Mouse (Mus musculus): ENCODE measurements around the gene Rps12. TPM values are rescaled to one million over a fixed set of nuclear protein-coding genes. Genes with fewer than 3 reads are reported as not detected.
A peak's percentile ranks its signal among the peaks of the same experiment; 100 is the strongest.
"Not testable (repeated sequence)": the region's sequence is repeated elsewhere in the genome, so short reads cannot be mapped to it uniquely, and the experiment has no call there.

Gene Rps12
- polyA plus RNA-seq, 1 experiment from 2014 or later = 83.7 TPM

GRCm38 (mm10) chr10:23788056-23788600 lies 1.1 kb upstream of the Rps12 start:
- Histone ChIP-seq H3K27ac (ENCODE audit: low read length) (peak overlapping the region; percentile 74; the same call in 1 of the 2 replicates), H3K9me3 (replicated peaks; ENCODE audit: control insufficient read depth, low read length, poor library complexity, severe bottlenecking) (no peaks in the 10 kb centered on the region), H3K27me3 (ENCODE audit: control insufficient read depth, insufficient read depth, low read depth, low read length) (no peaks in the 10 kb centered on the region), H3K36me3 (ENCODE audit: control insufficient read depth, insufficient read depth, low read length) (peaks cover 7% of the 10 kb centered on the region), H3K4me1 (ENCODE audit: control insufficient read depth, insufficient read depth, low read length) (peaks cover 20% of the 10 kb centered on the region), H3K9ac (ENCODE audit: low read depth, low read length) (peak overlapping the region; percentile 73), H3K4me3 (ENCODE audit: low read depth, low read length) (peak overlapping the region; percentile 84), H3K4me2 (ENCODE audit: low read length) (peak overlapping the region; percentile 89)
- no peak for ATAC-seq
- WGBS = 14% methylated on average over 8 of the region's 8 CpGs

- Histone ChIP-seq H3K9ac (ENCODE audit: low read depth, low read length) (peak overlapping the region; percentile 91), H3K27ac (ENCODE audit: low read length) (peak overlapping the region; percentile 70), H3K4me3 (ENCODE audit: low read depth, low read length) (peak overlapping the region; percentile 84), H3K4me2 (ENCODE audit: low read length) (peak overlapping the region; percentile 98), H3K4me1 (ENCODE audit: control insufficient read depth, insufficient read depth, low read length) (peaks cover 20% of the 10 kb centered on the region)
- ATAC-seq = peak; percentile 69
- not testable (repeated sequence) for H3K27me3 ChIP-seq (ENCODE audit: control insufficient read depth, insufficient read depth, low read depth, low read length); H3K9me3 ChIP-seq (replicated peaks; ENCODE audit: control insufficient read depth, low read length, poor library complexity, severe bottlenecking); H3K36me3 ChIP-seq (ENCODE audit: control insufficient read depth, insufficient read depth, low read length)
- under 1% methylated on average over 23 of the region's 23 CpGs for WGBS
These were observed 440 bp downstream of the Rps12 start for GRCm38 (mm10) chr10:23786631-23787038.

DNA sequence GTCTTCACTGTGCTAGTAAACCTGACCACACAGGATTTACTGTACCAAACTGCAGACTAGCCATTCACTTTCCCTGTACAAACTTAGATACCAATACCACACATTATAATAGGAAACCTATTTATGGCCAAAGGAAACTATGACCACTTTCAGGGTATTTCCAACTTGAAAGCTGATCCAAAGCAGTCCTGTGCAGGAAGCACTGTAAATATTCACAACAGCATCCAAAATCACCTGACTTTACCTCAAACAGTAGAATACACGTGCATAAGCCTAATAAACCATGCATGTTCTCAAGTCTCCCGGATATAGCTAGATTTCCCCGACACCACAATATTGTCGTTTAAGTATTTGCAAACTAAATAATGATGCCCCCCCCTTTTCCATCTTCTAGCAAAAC lies 1.0 kb downstream of the Rps12 start:
- 2% methylated on average over 4 of the region's 4 CpGs for WGBS

DNA sequence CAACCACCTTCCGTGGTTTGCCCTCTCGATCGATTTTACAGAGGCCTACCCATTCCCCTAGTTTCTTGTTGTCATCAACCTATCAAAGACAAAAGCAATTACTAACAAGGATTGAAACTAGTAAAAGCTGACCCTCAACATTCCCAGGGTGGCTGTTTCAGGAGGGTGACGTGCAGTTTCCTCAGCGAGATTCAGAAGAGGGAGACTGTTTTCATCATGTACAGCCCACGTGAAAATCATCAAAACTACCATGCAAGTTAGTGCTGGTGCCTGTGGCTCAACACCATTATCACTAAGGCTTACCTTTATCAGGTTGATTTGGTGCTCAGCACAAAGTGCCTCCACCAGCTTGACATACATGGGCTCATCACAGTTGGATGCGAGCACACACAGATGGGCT lies 1.5 kb downstream of the Rps12 start:
- H3K4me3 ChIP-seq (ENCODE audit: low read depth, low read length) = peak overlapping the region; percentile 84; the same call in 1 of the 2 replicates
- not testable (repeated sequence) for H3K27me3 ChIP-seq (ENCODE audit: control insufficient read depth, insufficient read depth, low read depth, low read length); H3K9me3 ChIP-seq (replicated peaks; ENCODE audit: control insufficient read depth, low read length, poor library complexity, severe bottlenecking); H3K27ac ChIP-seq (ENCODE audit: low read length); H3K36me3 ChIP-seq (ENCODE audit: control insufficient read depth, insufficient read depth, low read length); ATAC-seq
- 51% methylated on average over 7 of the region's 7 CpGs for WGBS
- H3K9ac ChIP-seq (ENCODE audit: low read depth, low read length) = peak overlapping the region; percentile 91; the same call in 1 of the 2 replicates
- peak overlapping the region; percentile 98 for H3K4me2 ChIP-seq (ENCODE audit: low read length)
- peaks cover 20% of the 10 kb centered on the region for H3K4me1 ChIP-seq (ENCODE audit: control insufficient read depth, insufficient read depth, low read length)

More for the DNA sequence above, 1.0 kb downstream of the Rps12 start:
- H3K9ac ChIP-seq (ENCODE audit: low read depth, low read length) = peak overlapping the region; percentile 91
- H3K4me1 ChIP-seq (ENCODE audit: control insufficient read depth, insufficient read depth, low read length) = peaks cover 20% of the 10 kb centered on the region
- peaks cover 7% of the 10 kb centered on the region for H3K36me3 ChIP-seq (ENCODE audit: control insufficient read depth, insufficient read depth, low read length)
- peak overlapping the region; percentile 84 for H3K4me3 ChIP-seq (ENCODE audit: low read depth, low read length)
- no peak for ATAC-seq
- H3K4me2 ChIP-seq (ENCODE audit: low read length) = peak overlapping the region; percentile 98
- no peak overlapping the region for H3K27ac ChIP-seq (ENCODE audit: low read length)
- no peaks in the 10 kb centered on the region for H3K9me3 ChIP-seq (replicated peaks; ENCODE audit: control insufficient read depth, low read length, poor library complexity, severe bottlenecking)
- no peaks in the 10 kb centered on the region for H3K27me3 ChIP-seq (ENCODE audit: control insufficient read depth, insufficient read depth, low read depth, low read length)

DNA sequence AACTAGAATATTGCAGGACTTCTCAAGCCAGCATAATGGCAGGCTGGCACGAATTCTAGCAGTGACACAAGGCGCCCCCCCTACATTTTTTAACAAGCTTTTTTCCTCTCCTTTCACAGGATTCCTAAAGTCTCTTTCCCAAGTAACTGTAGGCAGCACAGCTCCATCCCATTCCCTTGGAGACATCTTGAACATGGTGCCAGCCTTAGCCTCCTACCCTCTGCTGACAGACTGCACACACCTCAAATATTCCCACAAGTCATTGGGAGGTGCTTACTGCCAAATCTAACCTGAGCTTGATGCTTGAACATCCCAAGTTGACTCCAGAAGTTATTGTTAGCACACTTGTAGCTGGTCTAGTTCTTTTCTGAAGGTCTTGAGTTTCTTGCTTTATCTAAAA lies 3.0 kb downstream of the Rps12 start:
- Histone ChIP-seq H3K4me3 (ENCODE audit: low read depth, low read length) (no peak overlapping the region), H3K4me2 (ENCODE audit: low read length) (no peak overlapping the region), H3K27me3 (ENCODE audit: control insufficient read depth, insufficient read depth, low read depth, low read length) (no peaks in the 10 kb centered on the region), H3K9me3 (replicated peaks; ENCODE audit: control insufficient read depth, low read length, poor library complexity, severe bottlenecking) (no peaks in the 10 kb centered on the region), H3K4me1 (ENCODE audit: control insufficient read depth, insufficient read depth, low read length) (peaks cover 20% of the 10 kb centered on the region), H3K9ac (ENCODE audit: low read depth, low read length) (no peak overlapping the region), H3K27ac (ENCODE audit: low read length) (no peak overlapping the region), H3K36me3 (ENCODE audit: control insufficient read depth, insufficient read depth, low read length) (peaks cover 7% of the 10 kb centered on the region)
- WGBS = 31% methylated on average over 2 of the region's 2 CpGs
- no peak for ATAC-seq

GRCm38 (mm10) chr10:23783493-23783884 lies 3.6 kb downstream of the Rps12 start:
- Histone ChIP-seq H3K4me2 (ENCODE audit: low read length) (no peak overlapping the region), H3K27me3 (ENCODE audit: control insufficient read depth, insufficient read depth, low read depth, low read length) (no peaks in the 10 kb centered on the region), H3K27ac (ENCODE audit: low read length) (no peak overlapping the region), H3K9me3 (replicated peaks; ENCODE audit: control insufficient read depth, low read length, poor library complexity, severe bottlenecking) (no peaks in the 10 kb centered on the region), H3K4me1 (ENCODE audit: control insufficient read depth, insufficient read depth, low read length) (peaks cover 20% of the 10 kb centered on the region), H3K36me3 (ENCODE audit: control insufficient read depth, insufficient read depth, low read length) (peaks cover 7% of the 10 kb centered on the region), H3K4me3 (ENCODE audit: low read depth, low read length) (no peak overlapping the region), H3K9ac (ENCODE audit: low read depth, low read length) (no peak overlapping the region)
- no peak for ATAC-seq
- 24% methylated on average over 2 of the region's 2 CpGs for whole genome bisulfite sequencing

DNA sequence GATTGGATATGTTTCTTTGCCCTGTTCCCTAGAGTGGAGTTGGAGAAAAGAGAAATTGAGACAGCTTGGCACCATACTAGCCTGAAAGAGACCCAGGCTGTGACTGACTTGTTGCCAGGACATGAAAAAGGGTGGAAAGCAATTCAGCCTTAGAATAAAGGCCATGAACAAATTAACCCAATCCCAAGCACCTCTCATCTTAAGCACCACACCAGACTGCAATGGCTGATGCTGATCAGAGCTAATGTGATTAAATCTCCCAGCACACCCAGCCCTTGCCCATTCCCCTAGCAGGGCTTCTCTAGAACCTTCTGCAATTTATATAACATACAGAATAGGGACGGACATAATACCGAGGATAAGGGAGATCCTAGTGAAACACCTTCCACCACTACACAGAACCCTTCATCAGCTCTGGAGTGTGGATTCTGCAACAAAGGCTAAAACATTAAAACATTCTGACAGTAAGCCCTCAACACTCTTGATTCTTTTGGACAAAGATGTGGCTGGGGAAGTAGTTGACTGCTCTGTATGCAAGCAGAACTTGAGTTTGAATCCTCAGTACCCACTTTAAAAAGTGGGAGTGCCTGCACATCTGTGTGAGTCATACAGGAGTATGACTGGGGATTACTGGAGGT lies 4.1 kb downstream of the Rps12 start:
- Histone ChIP-seq H3K27me3 (ENCODE audit: control insufficient read depth, insufficient read depth, low read depth, low read length) (no peaks in the 10 kb centered on the region), H3K4me1 (ENCODE audit: control insufficient read depth, insufficient read depth, low read length) (peaks cover 15% of the 10 kb centered on the region), H3K36me3 (ENCODE audit: control insufficient read depth, insufficient read depth, low read length) (peaks cover 7% of the 10 kb centered on the region), H3K27ac (ENCODE audit: low read length) (no peak overlapping the region), H3K4me3 (ENCODE audit: low read depth, low read length) (no peak overlapping the region), H3K9ac (ENCODE audit: low read depth, low read length) (no peak overlapping the region), H3K9me3 (replicated peaks; ENCODE audit: control insufficient read depth, low read length, poor library complexity, severe bottlenecking) (no peaks in the 10 kb centered on the region), H3K4me2 (ENCODE audit: low read length) (no peak overlapping the region)
- ATAC-seq = no peak
- WGBS = 33% methylated on average over 2 of the region's 2 CpGs

DNA sequence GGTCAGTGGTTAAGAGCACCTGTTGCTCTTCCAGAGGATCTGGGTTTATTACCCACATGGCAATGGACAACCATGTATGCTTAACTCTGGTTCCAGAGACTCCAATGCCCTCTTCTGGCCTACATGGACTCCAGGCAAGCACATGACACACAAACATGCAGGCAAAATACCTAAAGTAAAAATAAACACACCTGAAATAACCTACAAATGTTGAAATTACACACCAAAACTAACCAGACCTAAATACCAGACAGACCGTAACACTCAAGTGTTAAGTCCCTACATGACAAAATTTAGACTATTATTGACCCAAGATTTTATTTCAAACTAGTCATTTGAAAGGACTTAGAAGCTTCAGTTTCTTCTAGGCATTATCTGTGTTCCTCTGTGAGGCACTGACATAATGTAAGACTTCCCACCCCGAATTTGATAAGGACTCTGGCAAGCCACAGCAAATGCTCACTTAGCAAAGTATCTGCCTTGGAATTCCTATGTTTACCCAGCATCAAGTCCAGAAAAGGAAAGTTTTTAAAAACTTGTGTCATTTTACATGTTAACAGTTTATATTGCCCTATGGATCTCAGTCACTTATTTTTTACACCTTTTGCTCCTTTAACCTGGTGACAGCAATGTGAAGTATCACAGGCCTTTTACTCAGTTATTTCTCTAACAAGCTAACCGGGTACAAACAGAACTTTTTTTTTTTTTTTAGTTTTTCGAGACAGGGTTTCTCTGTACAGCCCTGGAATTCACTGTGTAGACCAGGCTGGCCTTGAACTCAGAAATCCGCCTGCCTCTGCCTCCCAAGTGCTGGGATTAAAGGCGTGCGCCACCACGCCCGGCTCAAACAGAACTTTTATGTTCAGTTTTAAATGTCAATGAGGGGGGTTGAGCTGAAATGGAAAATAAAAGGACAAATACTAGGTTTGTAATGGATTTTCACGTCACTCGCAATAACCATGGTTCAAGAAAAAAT lies 5.0 kb downstream of the Rps12 start:
- Histone ChIP-seq H3K4me3 (ENCODE audit: low read depth, low read length) (no peak overlapping the region), H3K27ac (ENCODE audit: low read length) (no peak overlapping the region), H3K9me3 (replicated peaks; ENCODE audit: control insufficient read depth, low read length, poor library complexity, severe bottlenecking) (no peaks in the 10 kb centered on the region), H3K27me3 (ENCODE audit: control insufficient read depth, insufficient read depth, low read depth, low read length) (no peaks in the 10 kb centered on the region), H3K36me3 (ENCODE audit: control insufficient read depth, insufficient read depth, low read length) (peaks cover 7% of the 10 kb centered on the region), H3K9ac (ENCODE audit: low read depth, low read length) (no peak overlapping the region), H3K4me1 (ENCODE audit: control insufficient read depth, insufficient read depth, low read length) (peaks cover 14% of the 10 kb centered on the region), H3K4me2 (ENCODE audit: low read length) (no peak overlapping the region)
- ATAC-seq = no peak
- WGBS = 83% methylated on average over 11 of the region's 11 CpGs

Measured in midbrain, embryonic 16.5 days (tissue).